Mouse (Mus musculus) C2C12 (cell line): ENCODE data around the gene Tspyl1. TPM values are rescaled to one million over a fixed set of nuclear protein-coding genes. Genes with fewer than 3 reads are reported as not detected.
"Not testable (repeated sequence)": the region's sequence is repeated elsewhere in the genome, so short reads cannot be mapped to it uniquely, and the experiment has no call there.

ENCODE experiments used
- H3K27me3 ChIP-seq: one replicate; pipeline ENCODE4 v1.6.1; 2011; ENCODE audit not compliant: control insufficient read depth, insufficient read depth, insufficient read length
- H3K36me3 ChIP-seq: one replicate; pipeline ENCODE4 v1.6.1; 2011; ENCODE audit not compliant: control insufficient read depth, insufficient read depth
- H3K4me3 ChIP-seq: one replicate; pipeline ENCODE4 v1.5.1; 2011; ENCODE audit warnings: mild to moderate bottlenecking, control low read depth; ENCODE audit not compliant: poor library complexity, insufficient read depth, severe bottlenecking
- H3K79me2 ChIP-seq: one replicate; pipeline ENCODE4 v1.6.1; 2011; ENCODE audit not compliant: control insufficient read depth, insufficient read depth
- H3K79me3 ChIP-seq: one replicate; pipeline ENCODE4 v1.6.1; 2011; ENCODE audit warnings: low read depth, control low read depth
- H3ac ChIP-seq: one replicate; pipeline ENCODE3; 2011; ENCODE audit warnings: low read depth; ENCODE audit not compliant: control insufficient read depth, insufficient read length
- CEBPB ChIP-seq: IDR thresholded peaks from one replicate; pipeline ENCODE4 v1.6.1; 2011; ENCODE audit warnings: low read depth, mild to moderate bottlenecking, control low read depth, moderate library complexity
- CTCF ChIP-seq: IDR thresholded peaks from one replicate; pipeline ENCODE4 v1.5.1; 2011; ENCODE audit not compliant: control insufficient read depth, insufficient read depth, insufficient read length
- FOSL1 ChIP-seq: IDR thresholded peaks from one replicate; pipeline ENCODE4 v1.8.0; 2011; ENCODE audit warnings: mild to moderate bottlenecking, low read length; ENCODE audit not compliant: poor library complexity, insufficient read depth, severe bottlenecking
- MAX ChIP-seq: IDR thresholded peaks from one replicate; pipeline ENCODE4 v1.6.1; 2011; ENCODE audit warnings: mild to moderate bottlenecking, control low read depth
- MYOD1 ChIP-seq: IDR thresholded peaks from one replicate; pipeline ENCODE4 v1.6.1; 2011; ENCODE audit warnings: low read depth; ENCODE audit not compliant: control insufficient read depth, insufficient read length
- MYOG ChIP-seq: IDR thresholded peaks from one replicate; pipeline ENCODE4 v1.6.1; 2011; ENCODE audit not compliant: control insufficient read depth, insufficient read length; ENCODE audit errors: extremely low read depth
- USF1 ChIP-seq: IDR thresholded peaks from one replicate; pipeline ENCODE4 v1.6.1; 2011; ENCODE audit warnings: low read depth, mild to moderate bottlenecking, control low read depth, moderate library complexity
- polyA plus RNA-seq: library from polyadenylated mRNA; unstranded; fragments of >200 nt; fragmentation: generic; extraction: Trizol; gene quantifications from one replicate; pipeline ENCODE4 v1.2.1, GENCODE M21; 2012; ENCODE audit warnings: missing spikeins

The Tspyl1 gene
- polyA plus RNA-seq, 1 experiment: 15.5 TPM

- Histone ChIP-seq H3ac (no peak overlapping the region), H3K36me3 (no peaks in the 10 kb centered on the region), H3K79me3 (no peaks in the 10 kb centered on the region), H3K79me2 (no peaks in the 10 kb centered on the region), H3K4me3 (no peak overlapping the region), H3K27me3 (peaks cover 3% of the 10 kb centered on the region)
- TF ChIP-seq MAX: no peak
- no peak for TF ChIP-seq MYOG
- TF ChIP-seq CTCF: no peak
- no peak for TF ChIP-seq MYOD1
- TF ChIP-seq CEBPB: no peak
- no peak for TF ChIP-seq USF1
- no peak for TF ChIP-seq FOSL1
Measured at GRCm38 (mm10) chr10:34238536-34238935, 43.5 kb upstream of the Tspyl1 start.

- Histone ChIP-seq H3ac (no peak overlapping the region), H3K79me3 (no peaks in the 10 kb centered on the region), H3K4me3 (no peak overlapping the region), H3K27me3 (no peaks in the 10 kb centered on the region), H3K79me2 (no peaks in the 10 kb centered on the region), H3K36me3 (no peaks in the 10 kb centered on the region)
- no peak for TF ChIP-seq MYOG
- no peak for TF ChIP-seq FOSL1
- TF ChIP-seq USF1: no peak
- TF ChIP-seq MYOD1: no peak
- TF ChIP-seq CTCF: no peak
- TF ChIP-seq CEBPB: no peak
- TF ChIP-seq MAX: no peak
Measured at GRCm38 (mm10) chr10:34244745-34245144, 37.2 kb upstream of the Tspyl1 start.

GRCm38 (mm10) chr10:34246106-34246505, 35.9 kb upstream of the Tspyl1 start:
- Histone ChIP-seq H3K4me3 (no peak overlapping the region), H3K79me2 (no peaks in the 10 kb centered on the region), H3ac (no peak overlapping the region), H3K79me3 (no peaks in the 10 kb centered on the region), H3K36me3 (no peaks in the 10 kb centered on the region), H3K27me3 (no peaks in the 10 kb centered on the region)
- no peak for TF ChIP-seq USF1
- no peak for TF ChIP-seq MYOD1
- TF ChIP-seq CTCF: no peak
- no peak for TF ChIP-seq CEBPB
- TF ChIP-seq FOSL1: no peak
- TF ChIP-seq MYOG: no peak
- no peak for TF ChIP-seq MAX

DNA sequence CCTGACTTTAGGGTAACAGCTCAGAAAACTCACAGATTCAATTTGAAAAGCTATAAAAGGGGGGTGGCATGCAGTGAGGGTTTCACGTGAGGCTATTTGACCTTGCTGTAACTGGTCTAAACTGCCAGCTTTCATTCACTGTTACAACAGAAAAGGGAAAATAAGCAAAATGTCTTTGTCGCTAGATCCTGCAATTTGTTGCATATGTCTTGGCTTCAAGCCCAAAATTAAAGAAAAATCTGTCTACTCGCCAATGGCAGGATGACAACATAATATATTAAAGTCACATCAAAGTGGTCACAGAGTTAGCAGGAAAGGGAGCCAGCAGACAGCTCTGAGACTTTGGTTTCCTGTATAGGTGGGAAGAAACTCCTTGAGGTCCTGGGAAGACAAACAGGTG, 34.2 kb upstream of the Tspyl1 start:
- no peaks in the 10 kb centered on the region for H3K36me3 ChIP-seq
- no peaks in the 10 kb centered on the region for H3K79me2 ChIP-seq
- H3K4me3 ChIP-seq: no peak overlapping the region
- no peaks in the 10 kb centered on the region for H3K79me3 ChIP-seq
- no peak overlapping the region for H3ac ChIP-seq
- TF ChIP-seq CEBPB (no peak), CTCF (no peak), MYOD1 (no peak), FOSL1 (no peak), MYOG (no peak), USF1 (no peak), MAX (no peak)
- H3K27me3 ChIP-seq: no peaks in the 10 kb centered on the region

GRCm38 (mm10) chr10:34249594-34249993, 32.4 kb upstream of the Tspyl1 start:
- Histone ChIP-seq H3K79me2 (no peaks in the 10 kb centered on the region), H3K4me3 (no peak overlapping the region), H3ac (no peak overlapping the region), H3K27me3 (no peaks in the 10 kb centered on the region), H3K36me3 (no peaks in the 10 kb centered on the region), H3K79me3 (no peaks in the 10 kb centered on the region)
- TF ChIP-seq CTCF: no peak
- no peak for TF ChIP-seq USF1
- no peak for TF ChIP-seq FOSL1
- TF ChIP-seq CEBPB: no peak
- no peak for TF ChIP-seq MYOD1
- no peak for TF ChIP-seq MAX
- TF ChIP-seq MYOG: no peak

- H3K4me3 ChIP-seq, H3K79me3 ChIP-seq, H3K27me3 ChIP-seq, H3K79me2 ChIP-seq, H3ac ChIP-seq, H3K36me3 ChIP-seq: not testable (repeated sequence)
Measured at GRCm38 (mm10) chr10:34252833-34253232, 29.2 kb upstream of the Tspyl1 start.
